Mouse (Mus musculus): Measurements from ENCODE around the gene Tango2.
A peak's percentile ranks its signal among the peaks of the same experiment; 100 is the strongest.

The Tango2 gene

GRCm38 (mm10) chr16:18383045-18383726 lies 35.3 kb upstream of the Tango2 start:
- DNase-seq (ENCODE audit: low read depth, low spot score) = no peak

DNA sequence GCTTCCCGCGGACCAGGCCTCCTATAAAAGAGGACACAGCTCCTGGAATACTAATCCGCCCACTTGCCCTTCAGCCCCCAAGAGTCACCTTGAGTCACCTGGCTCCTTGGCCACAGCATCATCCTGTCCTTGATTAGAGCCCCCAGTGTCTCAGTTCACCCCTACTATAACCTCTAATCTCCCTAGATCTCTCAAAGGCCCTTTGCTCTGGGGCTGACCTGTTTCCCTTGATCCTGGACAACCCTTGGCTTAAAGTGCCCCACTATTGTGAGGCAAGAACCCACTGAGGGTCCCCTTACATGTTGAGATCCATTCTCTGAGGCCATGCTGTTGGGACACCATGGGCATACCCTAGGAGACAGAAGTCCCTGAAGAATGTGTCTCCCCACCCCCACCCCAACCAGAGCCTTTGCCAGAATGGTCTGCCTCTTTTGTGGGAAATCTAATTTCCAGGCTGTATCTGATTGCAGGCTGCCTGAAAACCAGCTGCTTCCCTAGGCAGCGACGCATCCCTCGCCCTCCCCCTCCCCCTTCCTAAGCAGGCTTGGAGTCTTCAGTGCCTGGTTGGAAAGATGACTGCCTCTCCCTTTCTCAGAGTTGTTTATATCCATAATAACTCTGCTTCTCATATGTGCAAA lies 33.8 kb upstream of the Tango2 start:
- no peak for DNase-seq (ENCODE audit: low read depth, low spot score)

GRCm38 (mm10) chr16:18380495-18381063 lies 32.7 kb upstream of the Tango2 start:
- no peak for DNase-seq (ENCODE audit: low read depth, low spot score)

- no peak for DNase-seq (ENCODE audit: low read depth, low spot score)
Measured at GRCm38 (mm10) chr16:18379338-18380001, 31.6 kb upstream of the Tango2 start.

DNA sequence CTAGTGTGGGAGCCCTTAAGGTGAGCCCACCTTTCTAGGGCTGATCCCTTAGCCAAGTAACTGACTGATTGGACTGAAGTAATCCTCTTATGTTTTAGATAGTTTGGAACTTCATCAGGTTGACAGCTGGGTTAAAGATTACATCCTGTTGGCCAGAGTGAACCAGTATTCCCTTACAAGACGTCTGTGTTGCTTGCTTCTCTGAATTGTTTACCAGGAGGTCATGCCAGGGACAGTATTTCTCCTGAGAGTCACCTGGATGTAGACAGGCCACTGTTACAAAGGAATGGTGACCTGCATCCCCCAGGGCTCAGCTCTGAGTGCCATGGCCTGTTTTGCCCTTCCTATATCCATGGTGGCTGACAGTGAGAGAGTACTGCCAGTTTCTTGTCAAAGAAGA lies 30.6 kb upstream of the Tango2 start:
- no peak for DNase-seq (ENCODE audit: low read depth, low spot score)

GRCm38 (mm10) chr16:18377203-18377602 lies 29.3 kb upstream of the Tango2 start:
- no peak for DNase-seq (ENCODE audit: low read depth, low spot score)

GRCm38 (mm10) chr16:18376297-18376954 lies 28.5 kb upstream of the Tango2 start:
- DNase-seq (ENCODE audit: low read depth, low spot score) = no peak

DNA sequence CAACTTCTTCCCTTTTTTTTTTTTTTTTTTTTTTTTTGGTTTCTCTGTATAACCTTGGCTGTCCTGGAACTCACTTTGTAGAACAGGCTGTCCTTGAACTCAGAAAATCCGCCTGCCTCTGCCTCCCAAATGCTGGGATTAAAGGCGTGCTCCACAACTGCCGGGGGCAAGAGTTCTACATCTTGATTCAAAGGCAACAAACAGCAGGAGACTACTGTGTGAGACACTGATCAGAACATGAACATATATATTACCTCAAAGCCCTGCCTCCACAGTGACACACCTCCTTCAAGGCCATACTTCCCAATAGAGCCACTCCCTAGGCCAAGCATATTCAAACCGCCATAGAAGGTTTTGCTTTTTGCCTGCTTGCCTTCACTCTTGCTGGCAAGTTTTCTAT lies 25.7 kb upstream of the Tango2 start:
- no peak for DNase-seq (ENCODE audit: low read depth, low spot score)

DNA sequence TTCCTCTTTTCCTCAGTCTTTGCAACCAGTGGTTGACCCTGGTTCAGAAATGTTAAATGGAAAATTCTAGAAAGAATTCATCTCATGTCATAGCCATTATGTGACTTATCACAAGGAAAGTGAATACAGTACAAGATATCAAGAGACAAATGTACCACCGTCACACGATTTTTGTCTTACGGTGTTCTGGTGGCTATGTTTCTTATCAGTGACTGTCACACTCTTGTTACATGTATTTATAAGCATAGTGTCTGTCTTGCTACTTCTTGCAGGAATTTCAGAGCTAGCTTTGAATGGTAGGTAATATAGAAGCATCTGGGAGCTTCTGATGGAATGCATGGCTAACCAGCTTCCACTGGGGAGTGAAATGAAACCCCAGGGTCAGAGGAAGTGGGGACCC lies 22.3 kb upstream of the Tango2 start:
- no peak for DNase-seq (ENCODE audit: low read depth, low spot score)

DNA sequence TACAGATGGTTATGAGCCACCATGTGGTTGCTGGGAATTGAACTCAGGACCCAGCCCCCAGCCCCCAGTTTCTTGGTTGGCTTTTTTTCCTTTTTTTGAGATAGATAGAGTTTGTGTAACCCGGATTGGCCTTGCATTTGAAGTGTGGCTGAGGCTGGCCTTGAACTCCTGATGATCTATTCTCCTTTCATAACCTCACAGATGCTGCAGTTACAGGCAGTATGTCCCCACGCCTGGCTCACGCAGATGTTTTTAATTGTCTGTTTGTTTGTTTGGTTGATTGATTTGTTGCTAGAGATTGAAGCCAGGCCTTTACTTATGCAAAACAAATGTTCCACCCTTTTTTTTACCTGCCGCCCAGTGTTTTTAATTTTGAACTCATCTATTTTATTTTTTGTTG lies 18.9 kb upstream of the Tango2 start:
- no peak for DNase-seq (ENCODE audit: low read depth, low spot score)

DNA sequence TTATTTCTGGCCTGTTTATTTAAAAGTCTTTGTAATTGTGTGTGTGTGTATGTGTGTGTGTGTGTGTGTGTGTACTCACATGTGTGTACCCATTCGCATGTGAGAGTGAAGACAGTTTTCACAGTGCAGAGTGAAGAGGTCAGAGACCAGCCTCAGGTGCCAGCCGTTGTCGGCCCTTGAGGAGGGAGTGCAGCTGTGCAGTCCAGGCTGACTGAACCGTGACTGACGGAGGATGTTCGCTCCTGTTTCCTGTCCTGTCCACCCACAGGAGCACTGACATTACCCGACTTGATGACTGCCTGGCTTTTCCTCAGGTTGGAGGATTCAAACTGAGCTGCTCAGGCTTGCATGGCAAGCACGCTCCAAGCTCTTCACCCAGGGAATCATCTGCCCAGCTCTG lies 15.0 kb upstream of the Tango2 start:
- no peak for DNase-seq (ENCODE audit: low read depth, low spot score)

DNA sequence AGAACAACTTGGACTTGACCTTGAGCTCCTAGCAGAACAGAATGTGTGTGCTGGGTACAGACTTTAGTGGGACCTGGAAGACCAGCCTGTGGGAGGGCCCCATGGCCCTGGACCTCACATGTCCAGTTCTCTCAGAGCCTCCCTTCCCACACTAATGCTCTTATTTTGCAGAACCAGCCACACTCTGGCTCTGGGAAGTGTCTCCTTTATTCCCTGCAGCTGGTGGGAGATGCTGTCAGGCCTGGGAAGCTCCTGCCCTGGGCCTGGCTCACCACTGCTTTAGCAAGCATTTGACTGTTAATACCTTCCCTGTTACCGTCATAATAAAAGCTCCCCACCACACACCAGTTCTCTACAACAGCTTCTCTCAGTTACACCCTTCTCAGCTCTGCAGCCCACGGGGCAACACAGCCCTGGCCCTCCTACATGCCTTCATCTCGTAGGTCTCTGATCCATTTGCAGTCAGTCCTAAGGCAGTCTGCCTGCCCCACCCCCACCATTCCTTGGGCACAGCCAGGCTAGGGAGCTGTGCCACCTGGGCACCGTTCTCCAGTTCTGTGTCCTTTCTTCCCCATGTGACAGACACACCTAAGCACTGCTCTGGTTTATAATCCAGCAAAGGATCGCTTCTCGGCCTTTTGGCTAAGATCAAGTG lies 12.4 kb upstream of the Tango2 start:
- no peak for DNase-seq (ENCODE audit: low read depth, low spot score)

DNA sequence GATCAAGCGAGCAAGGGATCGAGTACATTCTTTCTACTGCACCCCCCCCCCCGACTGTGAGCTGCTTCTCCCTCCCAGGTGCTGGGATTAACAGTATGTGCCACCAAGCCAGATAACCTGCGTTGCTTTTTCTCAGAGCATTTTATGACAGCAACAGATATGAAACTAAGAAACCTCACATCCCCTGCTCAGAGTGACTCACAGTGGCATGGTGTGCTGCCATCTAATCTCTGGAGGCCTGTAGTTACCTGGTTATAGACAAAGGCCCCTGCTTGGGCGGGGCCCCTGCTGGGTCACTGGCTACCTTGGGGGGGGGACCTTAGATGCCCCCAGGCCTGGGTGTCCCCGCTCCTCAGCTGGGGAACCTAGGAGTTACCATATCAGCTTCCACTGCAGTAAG lies 10.1 kb upstream of the Tango2 start:
- DNase-seq (ENCODE audit: low read depth, low spot score) = no peak

- DNase-seq (ENCODE audit: low read depth, low spot score) = no peak
Measured at GRCm38 (mm10) chr16:18356961-18357360, 9.1 kb upstream of the Tango2 start.

DNA sequence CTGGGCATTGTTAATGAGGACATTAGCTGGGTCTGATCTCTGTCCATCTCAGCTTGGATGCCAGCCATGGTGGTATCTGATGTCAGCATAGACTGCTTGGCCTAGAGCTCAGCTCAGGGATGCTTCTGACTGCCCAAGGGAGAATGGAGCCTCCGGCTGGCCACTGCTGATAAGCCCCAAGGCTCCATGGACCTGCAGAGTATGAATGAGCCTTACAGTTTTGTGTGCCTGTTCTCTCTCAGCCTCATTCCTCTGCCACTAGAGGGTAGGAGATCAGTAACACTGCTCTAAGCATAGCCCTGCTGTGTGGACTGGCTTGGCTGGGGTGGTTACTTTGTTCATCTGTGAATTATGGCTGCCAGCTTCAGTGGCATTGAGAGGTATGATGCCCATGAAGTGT lies 5.2 kb upstream of the Tango2 start:
- DNase-seq (ENCODE audit: low read depth, low spot score) = no peak

GRCm38 (mm10) chr16:18351313-18352055 lies 3.6 kb upstream of the Tango2 start:
- no peak for DNase-seq (ENCODE audit: low read depth, low spot score)

DNA sequence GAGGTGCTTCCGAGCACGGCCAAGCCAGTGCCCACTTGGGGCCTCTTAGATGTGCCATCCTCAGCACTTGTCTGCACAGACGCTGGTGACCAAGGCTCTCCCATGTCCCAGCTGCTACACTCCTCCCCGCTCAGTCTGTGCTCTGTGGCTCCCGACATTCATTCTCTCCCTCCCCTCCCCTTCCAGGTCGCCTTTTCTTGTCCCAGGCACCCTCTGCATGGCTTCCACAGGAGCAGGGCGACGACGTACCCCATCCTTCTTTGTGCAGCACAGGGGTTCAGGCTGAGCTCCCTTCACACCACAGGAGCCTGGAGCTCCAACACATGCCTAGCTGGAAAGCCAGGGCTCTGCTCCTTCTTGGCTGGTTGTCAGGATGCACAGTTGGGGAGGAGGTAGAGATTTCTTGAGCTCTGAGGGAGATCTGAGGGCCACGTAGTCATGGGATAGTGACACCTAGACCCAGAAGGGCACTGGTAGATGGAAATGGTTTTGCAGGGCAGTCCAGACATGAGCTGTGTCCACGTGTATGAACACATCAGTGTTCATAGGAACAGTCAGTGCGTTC lies 1.9 kb upstream of the Tango2 start:
- no peak for DNase-seq (ENCODE audit: low read depth, low spot score)

DNA sequence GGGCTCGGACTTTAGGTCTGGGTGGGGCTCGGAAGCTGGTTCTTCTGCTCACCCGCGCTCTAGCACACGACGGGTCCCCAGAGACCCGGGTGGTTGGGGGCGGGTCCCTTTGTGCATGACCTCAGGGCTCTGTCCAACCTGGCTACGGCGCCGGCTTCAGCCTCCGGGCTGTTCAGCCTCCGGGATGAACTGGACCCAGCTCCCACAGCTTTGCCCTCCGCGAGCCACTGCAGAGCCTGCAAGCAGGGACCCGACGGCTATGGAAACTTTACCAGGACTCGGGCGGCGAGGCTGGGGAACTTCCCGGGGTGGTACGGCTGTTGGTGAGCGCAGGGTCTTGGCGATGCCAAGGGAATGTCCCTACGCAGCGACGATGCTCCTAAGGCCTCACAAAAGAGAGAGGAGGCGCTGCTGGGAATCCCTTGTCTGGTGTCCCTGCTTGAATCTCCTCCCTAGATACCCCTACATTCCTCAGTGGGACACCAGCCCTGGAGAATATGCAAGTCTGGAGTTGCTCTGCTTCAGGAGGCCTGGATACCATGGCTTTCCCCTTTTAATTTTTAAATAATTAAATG lies 785 bp upstream of the Tango2 start:
- no peak for DNase-seq (ENCODE audit: low read depth, low spot score)

- peak; percentile 84 for DNase-seq (ENCODE audit: low read depth, low spot score)
Measured at GRCm38 (mm10) chr16:18345243-18345642, 2.7 kb downstream of the Tango2 start.

- peak; percentile 94 for DNase-seq (ENCODE audit: low read depth, low spot score)
Measured at GRCm38 (mm10) chr16:18343778-18344177, 4.1 kb downstream of the Tango2 start.
